Mouse (Mus musculus): ENCODE data around the gene Clnk.

- TF ChIP-seq EP300 (IDR thresholded peaks at IDR 0.05; ENCODE audit: insufficient read depth, low read depth, low read length) (no peak), CTCF (IDR thresholded peaks at IDR 0.05) (no peak), POLR2A (IDR thresholded peaks at IDR 0.05; ENCODE audit: insufficient read depth, low read depth, low read length) (no peak)
These were observed 192.3 kb downstream of the Clnk start, which contains the start of gene Zfp518b for GRCm38 (mm10) chr5:38684164-38684911.

All from heart, adult 2 months (tissue).